Mouse (Mus musculus): ENCODE results near the gene Timm10. TPM values are rescaled to one million over a fixed set of nuclear protein-coding genes. Genes with fewer than 3 reads are reported as not detected.

Gene Timm10
- total RNA-seq, 2 experiments from 2014 or later = 45.8 to 59.0 TPM

- DNase-seq (ENCODE audit: low spot score in 2 of 2) = no peak
These were observed 14.9 kb upstream of the Timm10 start for GRCm38 (mm10) chr2:84811880-84812279.

- no peak for DNase-seq (ENCODE audit: low spot score in 2 of 2)
These were observed 14.1 kb upstream of the Timm10 start for GRCm38 (mm10) chr2:84812676-84813075.

GRCm38 (mm10) chr2:84819861-84820260 lies 6.9 kb upstream of the Timm10 start:
- DNase-seq (ENCODE audit: low spot score in 2 of 2) = no peak

- DNase-seq (ENCODE audit: low spot score in 2 of 2) = no peak
These were observed 4.2 kb upstream of the Timm10 start, which contains the start of gene Smtnl1 for GRCm38 (mm10) chr2:84822552-84822951. Gene Smtnl1, minus strand, starts transcription at chr2:84822652.

- DNase-seq (ENCODE audit: low spot score in 2 of 2) = no peak
These were observed 3.6 kb upstream of the Timm10 start for GRCm38 (mm10) chr2:84823237-84823636.

- DNase-seq (ENCODE audit: low spot score in 2 of 2) = peak in 1 of 2 experiments; percentile 14
These were observed 605 bp downstream of the Timm10 start for GRCm38 (mm10) chr2:84827283-84827920.

GRCm38 (mm10) chr2:84831666-84832391 lies 5.0 kb downstream of the Timm10 start:
- DNase-seq (ENCODE audit: low spot score in 2 of 2) = peak; percentile 75 to 86

GRCm38 (mm10) chr2:84837107-84837506 lies 10.3 kb downstream of the Timm10 start:
- no peak for DNase-seq (ENCODE audit: low spot score in 2 of 2)

GRCm38 (mm10) chr2:84837817-84838592 lies 11.2 kb downstream of the Timm10 start:
- DNase-seq (ENCODE audit: low spot score in 2 of 2) = no peak

GRCm38 (mm10) chr2:84838593-84838949 lies 11.8 kb downstream of the Timm10 start, which contains the start of gene Slc43a1:
Gene Slc43a1, plus strand, starts transcription at chr2:84838850.
- DNase-seq (ENCODE audit: low spot score in 2 of 2) = no peak

- no peak for DNase-seq (ENCODE audit: low spot score in 2 of 2)
These were observed 12.5 kb downstream of the Timm10 start for GRCm38 (mm10) chr2:84838993-84839980.

- DNase-seq (ENCODE audit: low spot score in 2 of 2) = peak; percentile 27 to 46
These were observed 13.4 kb downstream of the Timm10 start for GRCm38 (mm10) chr2:84840016-84840747.

- no peak for DNase-seq (ENCODE audit: low spot score in 2 of 2)
These were observed 14.2 kb downstream of the Timm10 start for GRCm38 (mm10) chr2:84840748-84841563.

- DNase-seq (ENCODE audit: low spot score in 2 of 2) = no peak
These were observed 15.1 kb downstream of the Timm10 start for GRCm38 (mm10) chr2:84841905-84842304.

- DNase-seq (ENCODE audit: low spot score in 2 of 2) = no peak
These were observed 16.9 kb downstream of the Timm10 start for GRCm38 (mm10) chr2:84843654-84844053.

- no peak for DNase-seq (ENCODE audit: low spot score in 2 of 2)
These were observed 18.4 kb downstream of the Timm10 start for GRCm38 (mm10) chr2:84845226-84845625.

GRCm38 (mm10) chr2:84850407-84851129 lies 23.8 kb downstream of the Timm10 start:
- DNase-seq (ENCODE audit: low spot score in 2 of 2) = no peak
